Mouse (Mus musculus): ENCODE results near the gene Abcc4.

GRCm38 (mm10) chr14:118594463-118594862, 111.6 kb downstream of the Abcc4 start:
- TF ChIP-seq JUND (conservative IDR thresholded peaks at IDR 0.05; ENCODE audit: low read depth, low read length) (no peak), MAX (IDR thresholded peaks at IDR 0.05; ENCODE audit: low read length) (no peak), EP300 (IDR thresholded peaks at IDR 0.05; ENCODE audit: low read length) (no peak), MYC (IDR thresholded peaks at IDR 0.05; ENCODE audit: low read depth, low read length) (no peak)
